8 mouse cellular contexts compared by ENCODE assay signal in genomic region chr10:53629247-53629917, GRCm38 (mm10). TPM values are rescaled to one million over a fixed set of nuclear protein-coding genes. Genes with fewer than 3 reads are reported as not detected.
DNase-seq lines count a peak whose midpoint lies in the region; ATAC-seq lines count a peak whose summit lies in the region.

No protein-coding gene starts in this region.

- H3K27me3 ChIP-seq in hindbrain, embryonic 14.5 days (ENCODE audit: control insufficient read depth, insufficient read depth, low read length), result no peaks in the 10 kb centered on the region

- 0 out of 2 replicates have a peak, but pooled peaks cover 3% of the 10 kb centered on the region for H3K36me3 ChIP-seq in hindbrain, embryonic 14.5 days (replicated peaks; ENCODE audit: control insufficient read depth, insufficient read depth)

- H3K4me3 ChIP-seq in hindbrain, embryonic 14.5 days (replicated peaks; ENCODE audit: low read length), result peak overlapping the region; percentile 79

- H3K9me3 ChIP-seq in hindbrain, embryonic 14.5 days (ENCODE audit: control insufficient read depth, low read length), result no peaks in the 10 kb centered on the region

- H3K4me1 ChIP-seq in hindbrain, embryonic 14.5 days (replicated peaks; ENCODE audit: control insufficient read depth, insufficient read depth, low read length), result no peaks in the 10 kb centered on the region

- DNase-seq in NIH3T3 (ENCODE audit: low read depth), result peak; percentile 97
- DNase-seq in cerebellum, postnatal 10 days, result peak; percentile 98 to 99
- peak; percentile 81 to 84 for DNase-seq in frontal cortex, postnatal 14 days (ENCODE audit: low spot score in 2 of 2)
- DNase-seq in hindbrain, embryonic 14.5 days (ENCODE audit: low spot score), result peak; percentile 95
- peak; percentile 85 to 88 for DNase-seq in layer of hippocampus, postnatal 36 days
- peak; percentile 94 for DNase-seq in lung, postnatal 36 days
- DNase-seq in retina, postnatal 1 day, result peak; percentile 92
- DNase-seq in urinary bladder, adult 18-20 months (ENCODE audit: low spot score in 2 of 2), result peak; percentile 83 to 95

- peak overlapping the region; percentile 63 for H3K9ac ChIP-seq in hindbrain, embryonic 14.5 days

- peak overlapping the region; percentile 91 for H3K27ac ChIP-seq in hindbrain, embryonic 14.5 days

- WGBS in hindbrain, embryonic 14.5 days, result under 1% methylated on average over 53 of the region's 67 CpGs

- peak; percentile 81 for ATAC-seq in hindbrain, embryonic 14.5 days (ENCODE audit: low FRiP score)

- peak overlapping the region; percentile 43 for H3K4me2 ChIP-seq in hindbrain, embryonic 14.5 days (replicated peaks)

RNA-seq across cellular contexts. Expression of gene Mcm9, which starts 0.9 kb away (rescaled TPM):
- polyA plus RNA-seq in hindbrain, embryonic 14.5 days (2014; fragmentation: Nextera tagmentation; extraction: Ambion mirVana), result 7.0 and 7.3 TPM in 2 replicates
- 1 to 10 TPM; 4.7 to 6.2 TPM for total RNA-seq in layer of hippocampus, postnatal 36 days (2021)

RNA-seq across cellular contexts. Expression of gene Asf1a, which starts 32.8 kb away (rescaled TPM):
- 70.2 and 70.6 TPM in 2 replicates for polyA plus RNA-seq in hindbrain, embryonic 14.5 days (2014; fragmentation: Nextera tagmentation; extraction: Ambion mirVana)
- 10 to 100 TPM; 22.9 to 30.4 TPM for total RNA-seq in layer of hippocampus, postnatal 36 days (2021)

Comparison
In these comparisons a context has a peak if more than half of its experiments do, and no peak if none do; other contexts are left out.
1. Peak in every context shown above with its lines: DNase-seq, ATAC-seq, H3K4me3 ChIP-seq and H3K27ac ChIP-seq.